Mouse (Mus musculus): ENCODE results near the gene Vmn1r205. TPM values are rescaled to one million over a fixed set of nuclear protein-coding genes. Genes with fewer than 3 reads are reported as not detected.

The Vmn1r205 gene
- not detected for total RNA-seq (2023)

GRCm38 (mm10) chr13:22592900-22593299 lies at the start of gene Vmn1r205:
Vmn1r205 (minus strand) TSS chr13:22593000.

DNA sequence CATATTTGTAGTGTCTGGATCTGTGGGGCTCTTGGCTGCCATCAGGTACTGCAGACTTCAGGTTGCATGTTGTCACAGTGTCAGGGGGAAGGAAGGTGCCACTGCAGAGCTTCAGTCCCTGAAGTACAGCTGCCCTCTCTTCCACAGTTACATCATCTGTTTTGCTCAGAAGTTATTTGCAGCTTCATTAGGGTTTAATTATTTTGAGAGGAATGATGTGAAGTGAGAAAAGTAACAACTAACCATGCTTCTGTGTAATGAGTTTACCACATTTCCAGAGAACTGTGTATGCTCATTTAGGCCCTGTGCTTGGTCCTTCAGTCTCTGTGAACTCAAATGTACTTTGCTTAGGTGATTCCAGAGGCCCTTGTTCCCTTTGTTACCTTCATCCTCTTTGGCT lies 31.4 kb upstream of the Vmn1r205 start, which contains the start of gene Vmn1r206:
Gene Vmn1r206, minus strand, starts transcription at position 101 of the 400 bp plus-strand sequence.

DNA sequence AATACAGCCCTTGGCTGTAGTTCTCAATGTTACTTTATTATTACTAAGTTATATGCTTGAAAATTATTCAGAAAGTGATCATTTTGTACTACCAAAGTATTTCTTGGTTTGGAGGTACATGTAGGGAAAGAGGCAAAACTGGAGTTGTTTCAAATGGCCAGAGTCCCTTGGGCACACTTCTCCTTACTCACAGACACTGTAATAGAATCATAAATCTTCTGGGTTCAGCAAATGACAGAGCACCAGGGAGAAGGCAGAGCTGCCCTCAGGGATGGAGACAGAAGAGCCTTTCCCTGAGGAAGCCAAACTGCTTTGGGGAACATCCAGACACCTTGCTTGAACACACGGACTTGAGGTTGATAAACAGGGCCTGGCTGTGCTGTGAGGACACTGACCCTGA lies 39.9 kb downstream of the Vmn1r205 start, which contains the start of gene Vmn1r204:
Gene Vmn1r204, plus strand, starts transcription at position 301 of the 400 bp plus-strand sequence.

Other genes starting within 250 kb of the Vmn1r205 start
- gene Vmn1r198, start 242.6 kb downstream of the Vmn1r205 start, total RNA-seq (2023), result not detected
- not detected for gene Vmn1r199, start 213.2 kb downstream of the Vmn1r205 start, total RNA-seq (2023)
- gene Vmn1r200, start 202.6 kb downstream of the Vmn1r205 start, total RNA-seq (2023), result not detected
- not detected for gene Vmn1r201, start 121.1 kb downstream of the Vmn1r205 start, total RNA-seq (2023)
- not detected for gene Vmn1r202, start 87.6 kb downstream of the Vmn1r205 start, total RNA-seq (2023)
- not detected for gene Vmn1r203, start 74.9 kb downstream of the Vmn1r205 start, total RNA-seq (2023)
- not detected for gene Vmn1r204, start 39.8 kb downstream of the Vmn1r205 start, total RNA-seq (2023)
- gene Vmn1r206, start 31.3 kb upstream of the Vmn1r205 start, total RNA-seq (2023), result not detected
- under 1 TPM; 0.13 TPM for gene Vmn1r207-ps, start 136.6 kb upstream of the Vmn1r205 start, total RNA-seq (2023)
- not detected for gene Vmn1r208, start 184.4 kb upstream of the Vmn1r205 start, total RNA-seq (2023)
- gene Vmn1r209, start 216.7 kb upstream of the Vmn1r205 start, total RNA-seq (2023), result under 1 TPM in 1 of 2 experiments, not detected in 1; 0.09 TPM
- not detected for gene Vmn1r210, start 238.3 kb upstream of the Vmn1r205 start, total RNA-seq (2023)